Mouse (Mus musculus) gastrocnemius, adult 2 months (tissue): ENCODE results near the gene Ank3. TPM values are rescaled to one million over a fixed set of nuclear protein-coding genes. Genes with fewer than 3 reads are reported as not detected.

Experiments
- DNase-seq: peaks from one replicate; pipeline ENCODE4 v3.0.0; 2022
- H3K27ac ChIP-seq: fragments of 200-600 bp; 2 replicates; pipeline ENCODE4 v1.8.1; 2022; ENCODE audit warnings: mild to moderate bottlenecking
- H3K4me3 ChIP-seq: fragments of 200-600 bp; 2 replicates; pipeline ENCODE4 v1.8.1; 2022; ENCODE audit warnings: mild to moderate bottlenecking, moderate library complexity
- CTCF ChIP-seq: fragments of 200-600 bp; IDR thresholded peaks from 2 replicates; pipeline ENCODE4 v1.8.1; 2022; ENCODE audit warnings: antibody characterized with exemption, mild to moderate bottlenecking, moderate library complexity
- intact Hi-C: fragments of 180-260 bp; cut with DNase I; formaldehyde crosslinking; loops from one replicate; pipeline ENCODE4 v1.15.1; 2025
- total RNA-seq, 2 experiments: library from RNA; stranded (reverse); gene quantifications; 2 replicates each; pipeline ENCODE4 v1.2.3; 2021

The Ank3 gene
- total RNA-seq, 2 experiments from 2014 or later, result 97.9 to 110 TPM

GRCm38 (mm10) chr10:69918461-69919151, 520.0 kb downstream of the Ank3 start:
- Histone ChIP-seq H3K4me3 (no peak overlapping the region), H3K27ac (no peak overlapping the region; the same call in 1 of the 2 replicates)
- DNase-seq, result no peak
- intact Hi-C loops, result loop anchor here (10.0 kb wide), 1 partner anchor 46 kb away; no protein-coding TSS in a partner anchor
- TF ChIP-seq CTCF, result no peak

GRCm38 (mm10) chr10:69919152-69919492, 520.5 kb downstream of the Ank3 start:
- no peak overlapping the region for H3K4me3 ChIP-seq
- intact Hi-C loops, result loop anchor here (10.0 kb wide), 1 partner anchor 46 kb away; no protein-coding TSS in a partner anchor
- no peak for DNase-seq
- no peak overlapping the region; the same call in 1 of the 2 replicates for H3K27ac ChIP-seq
- TF ChIP-seq CTCF, result no peak

GRCm38 (mm10) chr10:69919746-69920145, 521.2 kb downstream of the Ank3 start:
- H3K4me3 ChIP-seq, result no peak overlapping the region
- DNase-seq, result no peak
- intact Hi-C loops, result loop anchor here (10.0 kb wide), 1 partner anchor 45 kb away; no protein-coding TSS in a partner anchor
- H3K27ac ChIP-seq, result no peak overlapping the region; the same call in 1 of the 2 replicates
- no peak for TF ChIP-seq CTCF

GRCm38 (mm10) chr10:69922076-69922475, 523.5 kb downstream of the Ank3 start:
- no peak for TF ChIP-seq CTCF
- Histone ChIP-seq H3K27ac (peak overlapping the region; percentile 94), H3K4me3 (peak overlapping the region; percentile 76; the same call in 1 of the 2 replicates)
- intact Hi-C loops, result no loop called here
- no peak for DNase-seq

- Histone ChIP-seq H3K27ac (peak overlapping the region; percentile 94), H3K4me3 (peak overlapping the region; percentile 76)
- TF ChIP-seq CTCF, result no peak
- intact Hi-C loops, result no loop called here
- DNase-seq, result peak; percentile 56
Observed at GRCm38 (mm10) chr10:69923801-69924200, 525.2 kb downstream of the Ank3 start.

- peak; percentile 62 for DNase-seq
- intact Hi-C loops, result no loop called here
- TF ChIP-seq CTCF, result no peak
- Histone ChIP-seq H3K4me3 (peak overlapping the region; percentile 76), H3K27ac (peak overlapping the region; percentile 94)
Observed at GRCm38 (mm10) chr10:69924321-69924720, 525.7 kb downstream of the Ank3 start.

GRCm38 (mm10) chr10:69924845-69925244, 526.3 kb downstream of the Ank3 start:
- H3K27ac ChIP-seq, result peak overlapping the region; percentile 94
- no peak for TF ChIP-seq CTCF
- no peak for DNase-seq
- intact Hi-C loops, result no loop called here
- peak overlapping the region; percentile 76 for H3K4me3 ChIP-seq

- no peak for TF ChIP-seq CTCF
Observed at GRCm38 (mm10) chr10:69925285-69926157, 526.9 kb downstream of the Ank3 start.

GRCm38 (mm10) chr10:69926158-69926882, 527.7 kb downstream of the Ank3 start:
- intact Hi-C loops, result loop anchor here (1.0 kb wide), 1 partner anchor 18 kb away; no protein-coding TSS in a partner anchor
- no peak for TF ChIP-seq CTCF
- H3K4me3 ChIP-seq, result peak overlapping the region; percentile 76
- DNase-seq, result no peak
- H3K27ac ChIP-seq, result peak overlapping the region; percentile 94

More at GRCm38 (mm10) chr10:69925285-69926157, 526.9 kb downstream of the Ank3 start:
- DNase-seq, result peak; percentile 83
- intact Hi-C loops, result loop anchor here (1.0 kb wide), 1 partner anchor 19 kb away; no protein-coding TSS in a partner anchor
- H3K4me3 ChIP-seq, result peak overlapping the region; percentile 76
- peak overlapping the region; percentile 94 for H3K27ac ChIP-seq

- DNase-seq, result no peak
- intact Hi-C loops, result no loop called here
- H3K27ac ChIP-seq, result peak overlapping the region; percentile 94
- TF ChIP-seq CTCF, result no peak
- peak overlapping the region; percentile 76 for H3K4me3 ChIP-seq
Observed at GRCm38 (mm10) chr10:69927012-69927411, 528.4 kb downstream of the Ank3 start.

- intact Hi-C loops, result no loop called here
- peak overlapping the region; percentile 76 for H3K4me3 ChIP-seq
- DNase-seq, result no peak
- peak overlapping the region; percentile 94 for H3K27ac ChIP-seq
- TF ChIP-seq CTCF, result no peak
Observed at GRCm38 (mm10) chr10:69928358-69928757, 529.8 kb downstream of the Ank3 start.

GRCm38 (mm10) chr10:69930503-69930902, 531.9 kb downstream of the Ank3 start:
- Histone ChIP-seq H3K27ac (peak overlapping the region; percentile 94), H3K4me3 (no peak overlapping the region)
- TF ChIP-seq CTCF, result no peak
- intact Hi-C loops, result no loop called here
- peak; percentile 66 for DNase-seq
